Comparison of ENCODE assay signal across 17 mouse cellular contexts in the genomic region with DNA sequence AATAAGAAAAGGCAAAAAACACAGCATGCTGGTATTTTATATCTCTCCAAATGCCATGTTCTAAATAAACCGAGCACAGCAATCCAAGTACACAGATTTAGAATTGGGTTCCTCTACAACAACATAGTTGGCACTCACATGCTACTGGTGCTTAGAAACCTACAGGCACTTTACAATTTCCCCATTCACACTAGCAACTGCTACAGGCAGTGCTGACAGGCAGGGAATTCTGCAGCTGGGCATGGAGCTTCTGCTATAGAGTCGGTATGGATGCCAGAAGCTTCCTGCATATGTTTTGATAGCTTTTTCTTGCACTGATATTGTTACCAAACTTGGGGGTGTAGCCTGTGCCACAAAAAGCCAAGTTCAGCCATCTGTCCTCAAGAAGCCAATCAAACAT.
DNase-seq lines count a peak whose midpoint lies in the region; TF ChIP-seq lines count a peak whose summit lies in the region.
"Had no signal": no experiment of that assay in that cellular context is flagged by ENCODE, and none has a peak within 500 bp of the region (broad histone marks: within the 10 kb centered on the region; RNA-seq: fewer than 3 reads in every experiment).

No protein-coding gene starts in this region.

- H3K27me3 ChIP-seq in kidney, adult 2 months (replicated peaks; ENCODE audit: control insufficient read depth, insufficient read depth, low read length): no peaks in the 10 kb centered on the region
- H3K27me3 ChIP-seq: heart, embryonic 12.5 days; intestine, embryonic 15.5 days; limb, embryonic 12.5 days; midbrain, embryonic 13.5 days; neural tube, embryonic 12.5 days had no signal

- no peaks in the 10 kb centered on the region for H3K36me3 ChIP-seq in kidney, adult 2 months (ENCODE audit: control insufficient read depth, insufficient read depth, low read length)
- H3K36me3 ChIP-seq: heart, embryonic 12.5 days; intestine, embryonic 15.5 days; limb, embryonic 12.5 days; midbrain, embryonic 13.5 days; neural tube, embryonic 12.5 days had no signal

- TF ChIP-seq POLR2A in kidney, adult 2 months (IDR thresholded peaks at IDR 0.05; ENCODE audit: low read depth, low read length): no peak

- no peak overlapping the region for H3K27ac ChIP-seq in kidney, adult 2 months (ENCODE audit: insufficient read depth, low read depth, low read length)
- H3K27ac ChIP-seq: intestine, embryonic 15.5 days; limb, embryonic 12.5 days; midbrain, embryonic 13.5 days; neural tube, embryonic 12.5 days had no signal

- H3K4me1 ChIP-seq in kidney, adult 2 months (ENCODE audit: control insufficient read depth, insufficient read depth, low read length): no peaks in the 10 kb centered on the region
- H3K4me1 ChIP-seq: heart, embryonic 12.5 days; intestine, embryonic 15.5 days; limb, embryonic 12.5 days; midbrain, embryonic 13.5 days; neural tube, embryonic 12.5 days had no signal

- WGBS in kidney, adult 2 months: 86% methylated on average over 2 of the region's 2 CpGs

- no peak for TF ChIP-seq CTCF in kidney, adult 2 months (conservative IDR thresholded peaks at IDR 0.05; ENCODE audit: insufficient read depth, insufficient read length, low read depth, low read length)

- H3K4me3 ChIP-seq in kidney, adult 2 months (ENCODE audit: insufficient read depth, low read depth, low read length): no peak overlapping the region
- H3K4me3 ChIP-seq: heart, embryonic 12.5 days; intestine, embryonic 15.5 days; limb, embryonic 12.5 days; midbrain, embryonic 13.5 days; neural tube, embryonic 12.5 days had no signal

- DNase-seq in brain, adult 2 months (ENCODE audit: low read depth, low spot score): peak; percentile 85
- peak; percentile 47 for DNase-seq in brain, embryonic 18.5 days (ENCODE audit: low read depth, low spot score)
- peak; percentile 11 to 29 for DNase-seq in layer of hippocampus, adult 8-10 months (ENCODE audit: low spot score in 2 of 2)
- DNase-seq in right cerebral cortex, adult 18-20 months: peak; percentile 56
- no peak for DNase-seq in gastrocnemius, postnatal 25 days
- no peak for DNase-seq in heart, adult 11 months
- no peak for DNase-seq in kidney, adult 2 months
- DNase-seq: cerebellum, adult 2 months; gastrocnemius, postnatal 14 days; heart, postnatal 4 days; kidney, postnatal 25 days; lung, postnatal 36 days had no signal

Comparison
In these comparisons a context has a peak if more than half of its experiments do, and no peak if none do; other contexts are left out.
1. DNase-seq: peak in brain, adult 2 months (single experiment), brain, embryonic 18.5 days (single experiment), layer of hippocampus, adult 8-10 months (2 of 2) and right cerebral cortex, adult 18-20 months (single experiment); none in gastrocnemius, postnatal 25 days (single experiment), heart, adult 11 months (single experiment) and kidney, adult 2 months (single experiment).